8 mouse cellular contexts compared by ENCODE assay signal in genomic region chr10:122018594-122019048, GRCm38 (mm10). TPM values are rescaled to one million over a fixed set of nuclear protein-coding genes. Genes with fewer than 3 reads are reported as not detected.
DNase-seq lines count a peak whose midpoint lies in the region; ATAC-seq lines count a peak whose summit lies in the region.

No protein-coding gene starts in this region.

- DNase-seq in testis, postnatal 10 days (ENCODE audit: low spot score): peak; percentile 40
- DNase-seq in testis, postnatal 14 days (ENCODE audit: low spot score): no peak
- peak; percentile 21 to 24 for DNase-seq in heart, adult 9 months (ENCODE audit: low spot score in 2 of 2)
- DNase-seq in mesoderm, embryonic 11.5 days (ENCODE audit: low read depth, low spot score): peak; percentile 28
- no peak for DNase-seq in frontal cortex, adult 2 months (ENCODE audit: extremely low spot score in 1 of 2, low spot score in 1 of 2)
- no peak for DNase-seq in thymus, postnatal 25 days
- DNase-seq in spleen, postnatal 36 days (ENCODE audit: low spot score in 2 of 2): no peak

- peaks cover 27% of the 10 kb centered on the region for H3K4me1 ChIP-seq in kidney, embryonic 16.5 days (ENCODE audit: insufficient read depth, low read length)

- no peaks in the 10 kb centered on the region for H3K27me3 ChIP-seq in kidney, embryonic 16.5 days (ENCODE audit: insufficient read depth, low read length)

- H3K9ac ChIP-seq in kidney, embryonic 16.5 days (replicated peaks; ENCODE audit: low read length): peak overlapping the region; percentile 39; the same call in 1 of the 2 replicates

- H3K9me3 ChIP-seq in kidney, embryonic 16.5 days (ENCODE audit: low read length): 0 out of 2 replicates have a peak, but pooled peaks cover 4% of the 10 kb centered on the region

- H3K4me2 ChIP-seq in kidney, embryonic 16.5 days (replicated peaks; ENCODE audit: low read depth, low read length): no peak overlapping the region

- peak; percentile 77 for ATAC-seq in kidney, embryonic 16.5 days (ENCODE audit: low FRiP score, low TSS enrichment)

- H3K36me3 ChIP-seq in kidney, embryonic 16.5 days (ENCODE audit: insufficient read depth, low read length): no peaks in the 10 kb centered on the region; the same call in 1 of the 2 replicates

- no peak overlapping the region for H3K4me3 ChIP-seq in kidney, embryonic 16.5 days (ENCODE audit: low read length)

- 34% methylated on average over 10 of the region's 10 CpGs for WGBS in kidney, embryonic 16.5 days

- no peak overlapping the region for H3K27ac ChIP-seq in kidney, embryonic 16.5 days (ENCODE audit: low read length)

RNA-seq across cellular contexts. Expression of gene Srgap1, which starts 28.5 kb away (rescaled TPM):
- polyA plus RNA-seq in kidney, embryonic 16.5 days (2015; fragmentation: Nextera tagmentation; extraction: Ambion mirVana): 12.4 and 16.2 TPM in 2 replicates
- polyA plus RNA-seq in frontal cortex, adult 2 months (2012; rRNA removed): 8.8 TPM in 2 replicates

Comparison
In these comparisons a context has a peak if more than half of its experiments do, and no peak if none do; other contexts are left out.
1. DNase-seq: peak in testis, postnatal 10 days (single experiment), heart, adult 9 months (2 of 2) and mesoderm, embryonic 11.5 days (single experiment); none in testis, postnatal 14 days (single experiment), frontal cortex, adult 2 months (0 of 2), thymus, postnatal 25 days (single experiment) and spleen, postnatal 36 days (0 of 2).